18 mouse cellular contexts compared by ENCODE assay signal in the genomic region with DNA sequence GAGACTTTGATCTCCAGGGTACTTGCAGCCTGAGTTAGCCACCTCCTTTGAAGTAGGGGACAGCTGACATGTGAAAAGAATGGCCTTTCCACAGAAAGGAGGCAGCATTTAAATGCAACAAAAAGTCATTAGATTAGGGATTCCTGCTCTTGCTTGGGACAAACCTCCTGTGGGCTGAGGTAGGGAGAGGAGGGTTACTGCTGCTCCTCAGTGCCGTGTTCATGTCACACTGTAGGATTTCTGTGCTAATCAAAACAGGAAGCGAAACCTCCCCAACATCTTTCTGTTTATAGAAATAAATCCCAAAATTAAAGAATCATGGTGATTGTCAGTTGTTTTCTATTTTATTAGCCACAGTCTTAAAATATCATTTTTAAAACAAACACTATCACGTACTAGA.
DNase-seq lines count a peak whose midpoint lies in the region; ATAC-seq lines count a peak whose summit lies in the region.
"Had no signal": no experiment of that assay in that cellular context is flagged by ENCODE, and none has a peak within 500 bp of the region (broad histone marks: within the 10 kb centered on the region; RNA-seq: fewer than 3 reads in every experiment).

No protein-coding gene starts in this region.

- ATAC-seq in granulocyte monocyte progenitor cell, adult 5-6 weeks (replicated peaks; ENCODE audit: poor library complexity, severe bottlenecking) = 0 out of 2 replicates have a peak, but pooled peaks have one; percentile 30
- 0 out of 2 replicates have a peak, but pooled peaks have one; percentile 31 for ATAC-seq in megakaryocyte progenitor cell, adult 5-6 weeks (replicated peaks; ENCODE audit: poor library complexity)
- ATAC-seq: CD4-positive, CD25-positive, alpha-beta regulatory T cell, adult 4 months; forebrain, embryonic 14.5 days; forebrain, embryonic 16.5 days had no signal

- DNase-seq in embryo, embryonic 10 days (ENCODE audit: low spot score) = peak; percentile 29
- no peak for DNase-seq in embryo, embryonic 11 days
- no peak for DNase-seq in Muller cell, postnatal 12 days (ENCODE audit: inconsistent ontology term)
- DNase-seq: adrenal gland, adult 2 months; adrenal gland, postnatal 10 days; adrenal gland, postnatal 25 days; B cell, adult 2 months; cerebellum, adult 11 months; cerebellum, adult 18-20 months; cerebellum, adult 8-10 months; cerebellum, adult 9-11 months; cerebellum, postnatal 14 days; cerebellum, postnatal 36 days had no signal
